Mouse (Mus musculus) ES-Bruce4 (cell line): ENCODE results near the gene Zc3h12c. TPM values are rescaled to one million over a fixed set of nuclear protein-coding genes. Genes with fewer than 3 reads are reported as not detected.

Experiments used
- H3K27ac ChIP-seq: 2 replicates; pipeline ENCODE4 v1.5.1; 2012; ENCODE audit warnings: low read length, inconsistent platforms; ENCODE audit not compliant: insufficient read depth
- H3K27me3 ChIP-seq: 2 replicates; pipeline ENCODE4 v1.6.1; 2012; ENCODE audit warnings: mild to moderate bottlenecking, low read length, inconsistent platforms; ENCODE audit not compliant: control insufficient read depth, poor library complexity, insufficient read depth, severe bottlenecking
- H3K36me3 ChIP-seq: 2 replicates; pipeline ENCODE4 v1.6.1; 2012; ENCODE audit warnings: inconsistent platforms, mild to moderate bottlenecking, low read length, moderate library complexity; ENCODE audit not compliant: control insufficient read depth, poor library complexity, insufficient read depth, severe bottlenecking
- H3K4me1 ChIP-seq: one replicate; pipeline ENCODE4 v1.8.1; 2011; ENCODE audit warnings: low read length; ENCODE audit not compliant: control insufficient read depth, insufficient read depth
- H3K4me3 ChIP-seq: 2 replicates; pipeline ENCODE4 v1.5.1; 2011; ENCODE audit warnings: low read depth, mild to moderate bottlenecking, low read length
- H3K9ac ChIP-seq: 2 replicates; pipeline ENCODE4 v1.6.1; 2012; ENCODE audit warnings: low read depth, mild to moderate bottlenecking, inconsistent platforms; ENCODE audit not compliant: poor library complexity, severe bottlenecking
- H3K9me3 ChIP-seq: replicated peaks from 2 replicates; pipeline ENCODE4 v1.6.1; 2012; ENCODE audit warnings: mild to moderate bottlenecking, low read length, inconsistent platforms; ENCODE audit not compliant: control insufficient read depth, poor library complexity, insufficient read depth, severe bottlenecking
- CTCF ChIP-seq: IDR thresholded peaks from one replicate; pipeline ENCODE4 v1.8.1; 2011; ENCODE audit warnings: low read depth, low read length
- EP300 ChIP-seq: IDR thresholded peaks from 2 replicates; pipeline ENCODE4 v1.6.1; 2011; ENCODE audit warnings: low read depth, low read length; ENCODE audit not compliant: insufficient read depth
- POLR2A ChIP-seq: IDR thresholded peaks from one replicate; pipeline ENCODE4 v1.8.1; 2011; ENCODE audit warnings: low read length; ENCODE audit not compliant: insufficient read depth
- polyA plus RNA-seq: library from polyadenylated mRNA; stranded (reverse); fragments of >200 nt; gene quantifications from 2 replicates; pipeline ENCODE4 v1.2.4, GENCODE M21; 2011; ENCODE audit warnings: low read depth; ENCODE audit not compliant: missing spikeins, insufficient read depth, insufficient read length

Gene Zc3h12c
- polyA plus RNA-seq, 1 experiment = 6.5 TPM

DNA sequence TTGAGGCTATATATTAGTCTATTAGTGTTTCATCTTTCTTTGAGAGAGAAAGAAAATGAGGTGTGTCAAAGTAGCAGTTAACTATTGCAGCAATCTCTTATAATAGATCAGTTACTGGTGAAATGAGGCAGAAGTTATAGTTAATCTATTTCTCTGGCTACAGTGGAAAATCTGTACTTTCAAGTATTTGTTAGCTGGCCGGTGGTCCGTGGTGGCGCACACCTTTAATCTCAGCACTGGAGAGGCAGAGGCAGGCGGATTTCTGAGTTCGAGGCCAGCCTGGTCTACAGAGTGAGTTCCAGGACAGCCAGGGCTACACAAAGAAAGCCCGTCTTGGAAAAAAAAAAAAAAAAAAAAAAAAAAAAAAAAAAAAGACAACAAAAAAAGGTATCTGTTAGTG lies 18.6 kb downstream of the Zc3h12c start:
- no peaks in the 10 kb centered on the region for H3K27me3 ChIP-seq
- no peak overlapping the region for H3K4me3 ChIP-seq
- no peak overlapping the region for H3K27ac ChIP-seq
- TF ChIP-seq EP300 (no peak), CTCF (no peak), POLR2A (no peak)
- no peak overlapping the region for H3K9ac ChIP-seq
- H3K36me3 ChIP-seq = no peaks in the 10 kb centered on the region
- H3K4me1 ChIP-seq = no peaks in the 10 kb centered on the region
- H3K9me3 ChIP-seq = no peaks in the 10 kb centered on the region

DNA sequence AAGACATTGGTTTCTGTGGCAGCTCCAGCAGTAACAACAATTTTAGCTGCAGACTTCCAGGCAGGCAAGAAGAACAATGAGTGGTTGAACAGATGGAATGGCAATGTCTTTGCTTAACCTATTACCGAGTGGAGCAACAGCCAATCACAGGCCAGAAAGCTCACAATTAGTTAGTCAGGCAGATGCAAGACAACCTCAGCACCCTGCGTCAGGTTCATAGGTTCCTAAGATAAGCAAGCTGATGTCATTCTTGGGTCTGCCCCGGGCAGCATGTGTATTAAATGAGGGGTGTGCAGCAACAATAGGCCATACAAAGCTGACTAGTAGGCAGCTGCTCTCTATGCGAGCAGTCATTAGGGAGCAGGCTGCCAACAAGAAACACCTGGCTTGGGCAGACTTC lies 19.1 kb downstream of the Zc3h12c start:
- no peak overlapping the region for H3K4me3 ChIP-seq
- no peaks in the 10 kb centered on the region for H3K4me1 ChIP-seq
- H3K9me3 ChIP-seq = no peaks in the 10 kb centered on the region
- no peak for TF ChIP-seq POLR2A
- no peak for TF ChIP-seq CTCF
- no peak for TF ChIP-seq EP300
- H3K36me3 ChIP-seq = no peaks in the 10 kb centered on the region
- no peak overlapping the region for H3K9ac ChIP-seq
- H3K27ac ChIP-seq = no peak overlapping the region
- no peaks in the 10 kb centered on the region for H3K27me3 ChIP-seq

DNA sequence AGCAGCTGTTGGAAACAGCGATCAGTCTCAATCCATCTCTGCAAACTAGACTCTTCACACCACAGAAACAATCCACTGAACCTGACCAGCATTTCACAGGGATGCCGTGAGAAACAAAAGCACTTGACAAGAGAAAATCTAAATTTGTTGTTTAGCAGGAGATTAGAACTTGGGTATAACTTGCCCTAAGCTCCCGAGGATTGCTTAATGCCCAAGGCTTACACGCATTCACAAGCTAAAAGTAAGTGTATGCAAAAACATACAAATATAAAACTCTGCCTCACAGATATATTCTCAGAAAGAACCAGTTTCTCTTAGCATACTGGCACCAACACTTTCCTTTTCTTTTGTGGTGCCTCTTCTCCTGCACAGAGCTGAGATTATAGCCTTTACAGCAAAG lies 19.5 kb downstream of the Zc3h12c start:
- H3K4me3 ChIP-seq = no peak overlapping the region
- H3K9ac ChIP-seq = no peak overlapping the region
- H3K36me3 ChIP-seq = no peaks in the 10 kb centered on the region
- no peaks in the 10 kb centered on the region for H3K9me3 ChIP-seq
- H3K27ac ChIP-seq = no peak overlapping the region
- no peak for TF ChIP-seq CTCF
- TF ChIP-seq EP300 = no peak
- no peak for TF ChIP-seq POLR2A
- H3K4me1 ChIP-seq = no peaks in the 10 kb centered on the region
- H3K27me3 ChIP-seq = no peaks in the 10 kb centered on the region

DNA sequence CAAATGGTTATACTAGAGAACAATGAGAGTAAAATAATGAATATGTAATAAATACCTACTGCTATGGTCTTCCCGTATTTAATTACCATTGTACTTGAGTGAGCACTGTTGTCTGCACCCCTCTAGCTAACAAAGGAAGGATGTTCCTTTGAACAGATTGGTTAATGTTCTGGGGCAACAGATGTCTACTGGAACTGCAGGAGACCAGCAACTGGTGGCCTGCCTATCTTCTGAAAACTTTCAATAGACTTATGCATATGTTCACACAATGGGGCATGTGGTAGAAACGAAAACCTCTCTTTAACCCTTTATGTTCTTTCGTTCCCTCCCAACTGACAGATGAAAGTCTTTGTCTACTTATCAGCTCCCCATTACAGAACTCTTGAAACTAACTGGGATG lies 20.1 kb downstream of the Zc3h12c start:
- Histone ChIP-seq H3K4me3 (no peak overlapping the region), H3K4me1 (no peaks in the 10 kb centered on the region), H3K9me3 (no peaks in the 10 kb centered on the region), H3K27me3 (no peaks in the 10 kb centered on the region), H3K36me3 (no peaks in the 10 kb centered on the region), H3K9ac (no peak overlapping the region), H3K27ac (no peak overlapping the region)
- TF ChIP-seq POLR2A = no peak
- no peak for TF ChIP-seq CTCF
- TF ChIP-seq EP300 = no peak

DNA sequence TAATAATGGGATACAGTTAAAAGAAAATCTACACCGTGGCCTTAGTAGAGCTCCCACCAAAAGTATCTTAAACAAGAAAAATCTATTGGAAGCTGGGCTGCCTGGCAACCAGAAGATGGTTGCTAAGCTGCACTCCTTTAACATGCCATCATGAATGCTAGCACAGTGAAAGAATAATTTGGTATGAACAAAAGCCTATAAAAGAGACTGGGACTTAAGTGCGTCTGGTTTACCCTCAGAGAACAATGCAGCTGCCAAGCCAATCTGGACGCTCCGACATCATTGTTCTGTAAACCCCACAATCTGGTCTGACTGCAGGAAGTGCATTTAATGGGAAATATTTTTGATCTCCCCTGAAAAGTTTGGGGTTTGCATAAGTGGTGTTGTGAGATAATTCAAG lies 22.1 kb downstream of the Zc3h12c start:
- Histone ChIP-seq H3K36me3 (no peaks in the 10 kb centered on the region), H3K9me3 (no peaks in the 10 kb centered on the region), H3K27ac (no peak overlapping the region), H3K4me1 (no peaks in the 10 kb centered on the region), H3K4me3 (no peak overlapping the region), H3K27me3 (no peaks in the 10 kb centered on the region), H3K9ac (no peak overlapping the region)
- TF ChIP-seq POLR2A (no peak), CTCF (no peak), EP300 (no peak)

DNA sequence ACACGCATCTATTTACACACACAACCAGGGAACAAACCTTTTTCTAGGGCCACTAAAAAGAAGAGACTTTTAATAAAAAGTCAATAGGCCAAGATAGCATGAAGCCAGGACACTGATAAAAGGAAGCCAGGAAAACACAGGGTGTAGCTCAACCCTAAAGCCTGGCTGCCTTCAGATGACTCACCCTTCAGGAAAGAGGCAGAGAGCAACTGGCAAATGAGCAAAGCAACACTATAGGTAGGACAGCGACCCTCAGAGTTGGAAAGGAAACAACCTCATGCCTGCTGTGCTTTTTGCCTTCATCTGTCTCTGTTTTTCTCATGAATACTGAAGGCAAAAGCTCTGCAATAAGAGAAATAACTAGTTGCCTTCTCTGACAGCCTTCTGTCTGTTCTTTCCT lies 35.6 kb downstream of the Zc3h12c start:
- Histone ChIP-seq H3K9me3 (no peaks in the 10 kb centered on the region), H3K36me3 (no peaks in the 10 kb centered on the region), H3K9ac (no peak overlapping the region), H3K27ac (no peak overlapping the region), H3K4me3 (no peak overlapping the region), H3K27me3 (no peaks in the 10 kb centered on the region), H3K4me1 (no peaks in the 10 kb centered on the region)
- TF ChIP-seq EP300 (no peak), CTCF (no peak), POLR2A (no peak)

DNA sequence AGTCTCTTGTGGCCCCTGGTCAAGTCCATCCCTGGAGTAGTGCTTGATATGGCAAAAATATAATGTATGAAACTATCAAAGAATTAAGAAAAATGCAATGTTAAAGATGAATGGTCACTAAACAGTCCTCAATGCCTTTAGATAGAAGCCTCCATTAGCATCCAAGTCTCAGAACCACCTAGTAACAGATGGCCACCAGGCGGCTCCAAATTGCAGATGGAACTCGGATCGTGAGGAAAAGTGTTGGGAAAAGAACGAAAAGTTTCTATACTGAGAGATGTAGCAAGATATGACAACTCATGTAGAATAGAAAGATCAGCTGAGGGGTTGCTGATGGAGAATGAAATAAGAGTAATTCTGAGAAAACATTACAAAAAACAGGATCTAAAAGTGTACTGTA lies 38.0 kb downstream of the Zc3h12c start:
- no peak for TF ChIP-seq EP300
- TF ChIP-seq POLR2A = no peak
- TF ChIP-seq CTCF = no peak
- H3K36me3 ChIP-seq = no peaks in the 10 kb centered on the region
- no peak overlapping the region for H3K9ac ChIP-seq
- no peaks in the 10 kb centered on the region for H3K4me1 ChIP-seq
- no peak overlapping the region for H3K4me3 ChIP-seq
- H3K9me3 ChIP-seq = no peaks in the 10 kb centered on the region; the same call in 1 of the 2 replicates
- H3K27ac ChIP-seq = no peak overlapping the region
- no peaks in the 10 kb centered on the region for H3K27me3 ChIP-seq
